Mouse (Mus musculus) neural tube, embryonic 11.5 days (tissue): ENCODE results near the gene Focad. TPM values are rescaled to one million over a fixed set of nuclear protein-coding genes. Genes with fewer than 3 reads are reported as not detected.
A peak's percentile ranks its signal among the peaks of the same experiment; 100 is the strongest.

ENCODE experiments used
- ATAC-seq: fragments of 200-750 bp; cut with Nextera tagmentation; 2 replicates; pipeline ENCODE4 v1.8.0; 2017; ENCODE audit warnings: moderate number of reproducible peaks, mild to moderate bottlenecking, moderate TSS enrichment, moderate library complexity; ENCODE audit not compliant: insufficient read depth, low FRiP score, low TSS enrichment
- DNase-seq: peaks from one replicate; pipeline ENCODE4 v3.0.0-alpha.2; 2015; ENCODE audit warnings: low spot score
- H3K27ac ChIP-seq: fragments of 300-500 bp; sonication (generic); 2 replicates; pipeline ENCODE4 v1.5.1; 2014; ENCODE audit warnings: low read depth, mild to moderate bottlenecking, low read length
- H3K27me3 ChIP-seq: fragments of 300-500 bp; sonication (generic); 2 replicates; pipeline ENCODE4 v1.6.1; 2014; ENCODE audit warnings: mild to moderate bottlenecking, low read length, mixed read lengths; ENCODE audit not compliant: control insufficient read depth, insufficient read depth
- H3K36me3 ChIP-seq: fragments of 300-500 bp; sonication (generic); 2 replicates; pipeline ENCODE4 v1.6.1; 2014; ENCODE audit warnings: mild to moderate bottlenecking, low read length, moderate library complexity, mixed read lengths; ENCODE audit not compliant: control insufficient read depth, insufficient read depth
- H3K4me1 ChIP-seq: fragments of 300-500 bp; sonication (generic); 2 replicates; pipeline ENCODE4 v1.6.1; 2014; ENCODE audit warnings: low read length, mixed read lengths; ENCODE audit not compliant: control insufficient read depth, insufficient read depth
- H3K4me2 ChIP-seq: fragments of 300-500 bp; sonication (generic); 2 replicates; pipeline ENCODE4 v1.6.1; 2014; ENCODE audit warnings: low read depth, mild to moderate bottlenecking, moderate library complexity
- H3K4me3 ChIP-seq: fragments of 300-500 bp; sonication (generic); 2 replicates; pipeline ENCODE4 v1.5.1; 2014; ENCODE audit warnings: low read depth, low read length
- H3K9ac ChIP-seq: fragments of 300-500 bp; sonication (generic); 2 replicates; pipeline ENCODE4 v1.6.1; 2014; ENCODE audit warnings: mild to moderate bottlenecking, low read length
- H3K9me3 ChIP-seq: fragments of 300-500 bp; sonication (generic); 2 replicates; pipeline ENCODE4 v1.6.1; 2016; ENCODE audit warnings: low read length; ENCODE audit not compliant: control insufficient read depth
- WGBS: fragments of 180-500 bp; shearing (Covaris S2); extraction: QIAGEN DNeasy Blood & Tissue Kit; methylation state at CpG from one replicate; pipeline ENCODE4 v1.1.7; 2014; 5-methylcytosine and 5-hydroxymethylcytosine counted together
- polyA plus RNA-seq: library from polyadenylated mRNA; unstranded; fragments of >200 nt; fragmentation: Nextera tagmentation; extraction: Ambion mirVana; gene quantifications from 2 replicates; pipeline ENCODE4 v1.2.1, GENCODE M21; 2014

The Focad gene
- polyA plus RNA-seq, 1 experiment from 2014 or later: 18.8 TPM

DNA sequence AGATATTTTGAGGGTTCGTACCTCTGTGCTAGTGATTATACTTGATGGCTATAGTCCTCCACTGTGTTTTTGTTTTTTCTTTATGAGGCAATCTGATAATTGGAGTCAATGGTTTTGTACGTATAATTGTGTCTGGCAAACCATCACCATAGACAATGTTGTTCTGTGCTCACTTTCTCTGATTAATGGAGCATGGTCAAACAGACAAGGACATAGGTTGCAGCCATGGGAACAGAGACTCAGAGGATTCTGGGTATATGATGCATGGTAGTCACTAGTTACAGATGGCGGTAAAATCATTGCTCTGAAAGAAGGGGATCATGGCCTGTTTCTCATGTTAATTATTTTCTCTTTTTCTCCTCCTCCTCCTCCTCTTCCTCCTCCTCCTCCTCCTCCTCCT is 205.1 kb downstream of the Focad start:
- Histone ChIP-seq H3K27me3 (no peaks in the 10 kb centered on the region), H3K9me3 (no peaks in the 10 kb centered on the region), H3K4me3 (no peak overlapping the region), H3K36me3 (no peaks in the 10 kb centered on the region), H3K9ac (no peak overlapping the region), H3K4me1 (peaks cover 5% of the 10 kb centered on the region; the same call in 1 of the 2 replicates), H3K4me2 (no peak overlapping the region), H3K27ac (no peak overlapping the region)
- 45% methylated on average over 3 of the region's 3 CpGs for WGBS
- ATAC-seq (no peak), DNase-seq (no peak)

DNA sequence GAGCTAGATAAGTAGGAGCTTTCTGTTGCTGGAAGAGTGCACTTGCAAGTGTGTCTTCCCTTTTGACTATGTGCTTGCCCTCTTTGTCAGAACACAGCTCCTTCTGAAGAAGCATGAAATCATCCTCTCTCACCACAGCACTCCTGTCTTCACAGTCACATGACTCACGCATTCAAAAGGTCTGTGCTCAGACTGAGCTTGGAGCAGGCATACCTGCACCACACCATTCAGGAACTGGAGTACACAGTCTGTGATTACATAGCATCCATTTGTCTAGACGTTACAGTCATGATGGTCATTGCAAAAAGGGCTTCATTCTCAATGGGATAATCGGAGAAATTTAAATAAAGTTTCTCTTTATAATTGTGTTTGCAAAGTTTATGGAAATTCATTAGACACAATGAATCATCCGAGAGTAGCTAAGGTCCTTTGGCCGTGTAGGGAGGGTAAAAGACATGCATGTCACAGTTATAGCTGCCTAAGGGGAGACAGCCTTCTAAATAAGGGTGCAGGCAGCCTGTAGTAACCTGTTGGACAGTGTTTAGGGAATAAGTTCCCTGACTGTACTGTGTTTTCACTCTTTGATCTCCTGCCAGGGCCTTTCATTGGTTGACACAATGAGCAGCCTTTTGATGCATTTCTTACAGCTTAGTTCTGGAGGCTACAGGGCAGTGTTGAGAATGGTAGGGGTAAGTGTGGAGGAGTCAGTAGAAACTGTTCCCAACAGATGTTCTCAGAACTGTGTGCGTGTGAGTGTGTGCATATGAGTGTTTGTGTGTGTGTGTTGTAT is 206.6 kb downstream of the Focad start:
- ATAC-seq (no peak), DNase-seq (no peak)
- peaks cover 5% of the 10 kb centered on the region; the same call in 1 of the 2 replicates for H3K4me1 ChIP-seq
- no peaks in the 10 kb centered on the region for H3K9me3 ChIP-seq
- WGBS: 82% methylated on average over 6 of the region's 6 CpGs
- no peaks in the 10 kb centered on the region for H3K27me3 ChIP-seq
- no peak overlapping the region for H3K4me2 ChIP-seq
- no peak overlapping the region for H3K27ac ChIP-seq
- H3K9ac ChIP-seq: no peak overlapping the region
- no peaks in the 10 kb centered on the region for H3K36me3 ChIP-seq
- no peak overlapping the region for H3K4me3 ChIP-seq

DNA sequence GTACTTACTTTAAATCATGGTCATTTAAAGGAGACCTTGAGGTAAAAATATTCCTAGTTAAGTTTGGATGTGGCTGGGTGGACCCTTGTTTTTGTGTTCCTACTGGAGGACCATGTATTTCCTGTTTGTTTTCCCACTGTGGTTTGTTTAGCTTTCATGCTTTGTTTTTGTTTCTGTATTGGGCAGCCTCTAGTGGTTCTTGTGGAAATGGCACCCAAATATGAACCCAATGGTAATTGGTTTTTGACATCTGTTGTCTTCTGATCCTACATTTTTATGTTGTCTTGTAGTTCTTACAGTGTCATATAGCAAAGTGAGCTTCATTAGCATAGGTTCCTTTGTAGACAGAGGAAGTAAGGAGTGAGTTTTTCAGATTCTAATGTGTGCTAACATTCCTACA is 207.9 kb downstream of the Focad start:
- no peak overlapping the region for H3K4me2 ChIP-seq
- no peak overlapping the region for H3K27ac ChIP-seq
- H3K27me3 ChIP-seq: no peaks in the 10 kb centered on the region
- no peak overlapping the region for H3K4me3 ChIP-seq
- DNase-seq: no peak
- no peak for ATAC-seq
- H3K9ac ChIP-seq: no peak overlapping the region
- H3K36me3 ChIP-seq: no peaks in the 10 kb centered on the region
- no peaks in the 10 kb centered on the region for H3K9me3 ChIP-seq
- H3K4me1 ChIP-seq: peaks cover 5% of the 10 kb centered on the region; the same call in 1 of the 2 replicates

DNA sequence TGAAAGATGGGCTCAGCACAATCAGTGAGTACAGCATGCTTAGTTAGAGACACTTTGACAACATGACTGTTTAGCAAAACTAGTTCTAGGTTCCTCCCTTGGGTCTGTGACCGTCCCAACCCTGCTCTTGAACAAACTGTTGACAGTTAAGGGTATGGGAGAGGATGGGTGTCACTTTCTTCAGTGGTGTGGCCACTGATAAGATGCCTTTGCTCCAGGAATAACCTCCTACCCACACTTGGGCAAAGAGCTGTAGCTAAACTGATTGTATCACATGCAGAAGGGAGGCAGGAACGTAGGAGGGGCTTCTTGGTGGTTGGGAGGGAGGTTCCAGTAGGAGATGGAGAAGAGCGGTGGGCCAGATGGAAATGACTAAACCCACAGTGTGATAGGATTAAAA is 213.3 kb downstream of the Focad start:
- 90% methylated on average over 3 of the region's 3 CpGs for WGBS
- DNase-seq (no peak), ATAC-seq (no peak)

DNA sequence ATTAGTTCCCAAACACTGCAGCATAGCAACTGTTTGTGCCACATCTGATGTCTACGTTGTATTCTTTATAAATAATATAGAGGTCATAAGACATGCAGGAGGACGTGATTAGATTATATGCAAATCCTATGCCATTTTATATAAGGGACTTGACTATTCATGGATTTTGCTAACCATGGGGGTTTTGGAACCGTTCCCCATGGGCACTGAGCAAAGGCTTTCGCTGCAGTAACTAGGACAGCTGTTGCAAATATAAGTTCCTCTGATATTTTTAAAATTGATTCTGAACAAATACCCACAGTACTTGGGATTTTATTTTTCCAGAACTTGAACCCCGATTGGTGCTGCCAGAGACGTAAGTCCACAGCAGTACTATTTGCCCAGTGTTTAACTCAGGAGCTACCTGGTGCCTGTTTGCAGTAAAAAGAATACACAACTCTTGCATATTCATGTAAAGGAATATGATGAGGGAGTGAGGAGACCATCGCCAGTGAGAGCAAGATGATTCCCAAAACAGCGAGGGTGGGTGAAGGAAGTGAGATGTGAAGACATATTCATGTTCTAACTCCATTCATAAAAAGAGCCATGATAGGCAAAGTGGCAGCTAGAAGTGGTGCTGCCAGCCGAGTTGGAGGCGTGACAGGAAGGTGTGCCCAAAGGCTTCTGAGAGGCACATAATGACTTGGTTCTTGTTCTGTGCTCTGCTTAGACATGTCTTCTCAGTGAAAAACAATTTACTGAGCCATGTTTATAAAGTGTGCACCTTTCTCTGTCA is 214.1 kb downstream of the Focad start:
- Histone ChIP-seq H3K9ac (no peak overlapping the region), H3K4me3 (no peak overlapping the region), H3K4me2 (no peak overlapping the region), H3K9me3 (no peaks in the 10 kb centered on the region), H3K27ac (no peak overlapping the region), H3K36me3 (no peaks in the 10 kb centered on the region), H3K27me3 (no peaks in the 10 kb centered on the region), H3K4me1 (no peaks in the 10 kb centered on the region)
- ATAC-seq (no peak), DNase-seq (no peak)
- 90% methylated on average over 10 of the region's 10 CpGs for WGBS

More for the DNA sequence above, 213.3 kb downstream of the Focad start:
- Histone ChIP-seq H3K27ac (no peak overlapping the region), H3K36me3 (no peaks in the 10 kb centered on the region), H3K4me2 (no peak overlapping the region), H3K4me3 (no peak overlapping the region), H3K9ac (no peak overlapping the region), H3K27me3 (no peaks in the 10 kb centered on the region), H3K4me1 (no peaks in the 10 kb centered on the region), H3K9me3 (no peaks in the 10 kb centered on the region)

DNA sequence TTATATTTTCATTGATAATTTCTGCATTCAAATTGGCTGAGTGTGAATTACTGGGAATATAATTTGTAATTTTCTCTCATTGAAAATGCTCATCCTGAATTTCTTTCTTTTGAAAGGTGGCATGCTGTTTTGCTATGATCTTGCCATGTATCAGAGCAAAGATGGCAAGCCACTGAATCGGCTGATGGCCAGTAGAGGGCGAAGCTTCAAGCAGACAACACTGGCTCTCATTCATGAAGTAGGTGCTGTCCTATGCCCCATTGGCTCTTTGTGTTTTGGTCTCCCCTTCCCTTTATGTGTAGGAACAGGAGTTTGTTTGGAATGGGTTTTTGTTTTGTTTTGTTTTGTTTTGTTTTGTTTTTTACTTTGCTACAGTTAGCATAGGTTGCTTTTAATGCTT is 215.2 kb downstream of the Focad start:
- DNase-seq: peak; percentile 52
- 59% methylated on average over 2 of the region's 2 CpGs for WGBS
- H3K9me3 ChIP-seq: no peaks in the 10 kb centered on the region
- ATAC-seq: 0 out of 2 replicates have a peak, but pooled peaks have one; percentile 61
- H3K36me3 ChIP-seq: no peaks in the 10 kb centered on the region
- H3K27ac ChIP-seq: no peak overlapping the region
- H3K4me2 ChIP-seq: no peak overlapping the region
- H3K9ac ChIP-seq: no peak overlapping the region
- H3K27me3 ChIP-seq: no peaks in the 10 kb centered on the region
- no peak overlapping the region for H3K4me3 ChIP-seq
- no peaks in the 10 kb centered on the region for H3K4me1 ChIP-seq

DNA sequence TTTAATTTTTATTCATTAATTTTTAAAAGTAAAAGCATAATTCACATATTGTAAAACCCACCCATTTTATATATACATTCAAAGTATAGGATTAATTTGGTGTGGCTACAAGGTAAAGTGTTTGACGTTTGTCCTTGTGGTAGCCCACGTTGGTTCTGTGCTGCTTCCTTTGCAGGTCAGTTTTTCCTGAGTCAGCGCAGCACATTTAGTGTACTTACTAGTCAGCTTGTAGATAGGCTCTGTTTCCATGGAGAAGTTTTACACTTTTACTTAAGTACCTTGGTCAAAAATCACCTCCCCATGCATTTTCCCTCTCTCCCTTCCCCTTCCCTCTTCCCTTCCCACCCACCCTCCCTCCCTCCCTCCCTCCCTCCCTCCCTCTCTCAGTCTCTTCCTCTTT is 220.5 kb downstream of the Focad start:
- no peak for DNase-seq

DNA sequence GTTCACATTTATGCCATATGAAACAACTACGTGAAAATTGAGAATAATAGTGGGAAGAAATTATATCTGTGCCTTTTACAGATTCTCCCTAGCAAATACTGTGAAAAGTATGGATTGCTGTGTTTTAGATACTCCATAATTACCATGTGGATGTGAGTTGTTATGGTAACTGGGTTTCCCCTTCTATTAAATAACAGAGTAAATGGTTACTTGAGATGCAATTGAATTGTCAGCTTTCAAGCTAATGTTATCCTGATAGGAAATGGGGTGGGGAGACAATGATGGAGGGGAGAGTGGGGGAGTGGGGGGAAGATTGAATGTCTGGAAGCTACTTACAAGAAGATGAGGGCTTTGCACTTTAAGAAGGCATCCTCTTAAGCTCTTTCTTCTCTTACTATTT is 225.6 kb downstream of the Focad start:
- no peaks in the 10 kb centered on the region for H3K27me3 ChIP-seq
- H3K4me2 ChIP-seq: no peak overlapping the region
- ATAC-seq (no peak), DNase-seq (no peak)
- H3K27ac ChIP-seq: no peak overlapping the region
- WGBS: 92% methylated on average over 1 of the region's 1 CpGs
- H3K4me3 ChIP-seq: no peak overlapping the region
- H3K4me1 ChIP-seq: no peaks in the 10 kb centered on the region
- H3K36me3 ChIP-seq: no peaks in the 10 kb centered on the region
- H3K9me3 ChIP-seq: no peaks in the 10 kb centered on the region
- H3K9ac ChIP-seq: no peak overlapping the region

More for the DNA sequence above, 220.5 kb downstream of the Focad start:
- Histone ChIP-seq H3K9me3 (no peaks in the 10 kb centered on the region), H3K9ac (no peak overlapping the region), H3K4me1 (no peaks in the 10 kb centered on the region), H3K27ac (no peak overlapping the region), H3K4me2 (no peak overlapping the region), H3K4me3 (no peak overlapping the region), H3K36me3 (no peaks in the 10 kb centered on the region), H3K27me3 (no peaks in the 10 kb centered on the region)
- WGBS: 90% methylated on average over 3 of the region's 3 CpGs
- ATAC-seq: no peak

DNA sequence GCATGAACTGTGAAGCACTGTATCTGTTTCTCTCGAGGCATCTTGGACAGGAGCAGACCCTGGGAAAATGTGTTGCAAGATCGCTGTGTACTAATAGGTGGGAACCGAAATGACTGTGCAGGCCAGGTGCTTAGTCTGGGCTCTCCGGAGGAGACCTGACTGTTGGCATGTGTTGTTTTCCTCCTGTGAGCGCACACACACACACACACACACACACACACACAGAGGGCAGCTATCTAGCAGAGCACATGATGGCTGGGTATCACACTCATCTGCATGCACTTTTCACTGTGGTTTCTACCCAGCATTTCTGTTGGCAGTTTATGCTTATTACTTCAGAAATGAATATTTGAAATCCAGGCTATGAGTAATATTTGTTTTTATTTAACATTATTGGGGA is 231.0 kb downstream of the Focad start:
- H3K36me3 ChIP-seq: no peaks in the 10 kb centered on the region
- no peak overlapping the region for H3K9ac ChIP-seq
- no peak overlapping the region for H3K27ac ChIP-seq
- H3K4me2 ChIP-seq: no peak overlapping the region
- 83% methylated on average over 5 of the region's 5 CpGs for WGBS
- H3K27me3 ChIP-seq: no peaks in the 10 kb centered on the region
- no peaks in the 10 kb centered on the region for H3K9me3 ChIP-seq
- no peak overlapping the region for H3K4me3 ChIP-seq
- no peaks in the 10 kb centered on the region for H3K4me1 ChIP-seq
- ATAC-seq (no peak), DNase-seq (no peak)
